Mouse (Mus musculus) thymus, adult 2 months (tissue): ENCODE results near the gene Myl9. TPM values are rescaled to one million over a fixed set of nuclear protein-coding genes. Genes with fewer than 3 reads are reported as not detected.
"Not testable (repeated sequence)": the region's sequence is repeated elsewhere in the genome, so short reads cannot be mapped to it uniquely, and the experiment has no call there.

Experiments used
- DNase-seq: peaks from one replicate; pipeline ENCODE4 v3.0.0; 2021
- H3K27ac ChIP-seq: fragments of 200-500 bp; 2 replicates; pipeline ENCODE4 v1.5.1; 2012; ENCODE audit warnings: low read length, control low read depth; ENCODE audit not compliant: control insufficient read depth, insufficient read depth
- H3K27me3 ChIP-seq: fragments of 200-500 bp; 2 replicates; pipeline ENCODE4 v1.6.1; 2012; ENCODE audit warnings: mild to moderate bottlenecking, low read length, moderate library complexity, mixed read lengths; ENCODE audit not compliant: control insufficient read depth, insufficient read depth
- H3K36me3 ChIP-seq: fragments of 200-500 bp; 2 replicates; pipeline ENCODE4 v1.6.1; 2012; ENCODE audit warnings: mild to moderate bottlenecking, low read length, moderate library complexity; ENCODE audit not compliant: control insufficient read depth, insufficient read depth
- H3K4me1 ChIP-seq: fragments of 200-500 bp; replicated peaks from 2 replicates; pipeline ENCODE4 v1.6.1; 2012; ENCODE audit warnings: low read length; ENCODE audit not compliant: control insufficient read depth, insufficient read depth
- H3K4me3 ChIP-seq: fragments of 200-500 bp; 2 replicates; pipeline ENCODE4 v1.5.1; 2012; ENCODE audit warnings: mild to moderate bottlenecking, low read length, control low read depth, moderate library complexity; ENCODE audit not compliant: control insufficient read depth, insufficient read depth
- CTCF ChIP-seq: fragments of 200-500 bp; IDR thresholded peaks from 2 replicates; pipeline ENCODE4 v1.5.1; 2012; ENCODE audit warnings: mild to moderate bottlenecking, control low read depth, low read length, moderate library complexity, borderline replicate concordance; ENCODE audit not compliant: control insufficient read depth, poor library complexity, insufficient read depth; ENCODE audit errors: extremely low read depth
- POLR2A ChIP-seq: fragments of 200-500 bp; IDR thresholded peaks from 2 replicates; pipeline ENCODE4 v1.6.1; 2012; ENCODE audit warnings: mild to moderate bottlenecking, low read length, control low read depth, moderate library complexity; ENCODE audit not compliant: control insufficient read depth, poor library complexity, insufficient read depth; ENCODE audit errors: extremely low read depth
- WGBS: fragments of 180-500 bp; shearing (Covaris S2); methylation state at CpG from one replicate; pipeline ENCODE4 v1.1.7; 2018; 5-methylcytosine and 5-hydroxymethylcytosine counted together
- polyA plus RNA-seq: library from polyadenylated mRNA; depleted of rRNA; stranded (reverse); fragments of >200 nt; gene quantifications from 2 replicates; pipeline ENCODE4 v1.2.3, GENCODE M21; 2012

Myl9 gene
- polyA plus RNA-seq, 1 experiment: 32.3 TPM

GRCm38 (mm10) chr2:156782481-156783348, 7.5 kb downstream of the Myl9 start:
- Histone ChIP-seq H3K27me3 (no peaks in the 10 kb centered on the region), H3K27ac (no peak overlapping the region), H3K36me3 (no peaks in the 10 kb centered on the region), H3K4me3 (no peak overlapping the region), H3K4me1 (no peaks in the 10 kb centered on the region)
- TF ChIP-seq POLR2A: no peak
- no peak for TF ChIP-seq CTCF
- WGBS: 90% methylated on average over 10 of the region's 10 CpGs
- DNase-seq: no peak

DNA sequence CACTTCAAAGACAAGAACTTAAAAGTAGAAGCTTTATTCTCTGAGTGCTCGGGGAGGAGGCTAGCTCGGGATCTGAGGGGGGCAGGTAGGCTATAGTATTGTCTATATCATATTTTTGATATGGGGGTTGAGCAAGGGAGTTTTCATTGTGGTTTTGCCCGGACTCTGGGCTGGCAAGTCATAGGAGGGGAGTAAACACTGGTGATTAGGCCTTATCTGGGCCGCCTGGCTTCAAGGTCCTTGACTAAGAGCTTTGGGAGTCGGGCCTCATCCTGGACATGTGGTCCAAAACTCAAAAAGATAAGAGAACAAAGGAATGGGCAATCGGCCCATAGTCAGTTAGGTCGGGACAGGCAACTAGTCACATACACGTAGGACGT, 8.1 kb downstream of the Myl9 start:
- 79% methylated on average over 9 of the region's 9 CpGs for WGBS
- DNase-seq: no peak
- H3K4me3 ChIP-seq: no peak overlapping the region
- no peaks in the 10 kb centered on the region for H3K4me1 ChIP-seq
- no peaks in the 10 kb centered on the region for H3K27me3 ChIP-seq
- no peak overlapping the region for H3K27ac ChIP-seq
- no peaks in the 10 kb centered on the region for H3K36me3 ChIP-seq
- TF ChIP-seq CTCF (no peak), POLR2A (no peak)

DNA sequence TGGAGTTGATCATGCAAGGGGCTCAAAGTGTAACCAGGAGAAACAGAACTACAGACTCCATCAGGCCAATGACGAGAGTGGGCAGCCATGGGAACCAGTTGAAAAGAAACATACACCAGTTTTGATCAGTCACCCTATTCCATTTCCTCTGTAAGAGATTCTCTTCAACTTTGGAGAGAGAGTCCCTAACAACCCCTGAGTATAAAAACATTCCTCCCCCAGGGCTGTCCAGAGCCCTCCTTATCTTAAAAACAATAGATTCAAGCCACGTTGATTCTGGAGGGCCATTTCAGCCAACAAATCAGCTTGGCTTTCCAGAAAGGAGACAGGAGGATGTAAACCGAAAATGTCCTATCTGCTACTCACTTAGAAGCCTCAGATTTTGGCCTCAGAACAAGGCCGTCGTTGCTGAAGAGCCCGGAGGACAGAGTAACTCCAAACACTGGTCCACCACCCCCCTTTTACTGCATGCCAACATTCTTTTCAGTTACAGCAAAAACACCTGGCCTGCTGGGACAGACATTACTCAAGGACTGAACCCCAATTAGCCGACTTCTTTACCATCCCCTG, 8.9 kb downstream of the Myl9 start:
- no peak for DNase-seq
- no peaks in the 10 kb centered on the region for H3K36me3 ChIP-seq
- H3K27ac ChIP-seq: no peak overlapping the region
- no peaks in the 10 kb centered on the region for H3K4me1 ChIP-seq
- H3K27me3 ChIP-seq: no peaks in the 10 kb centered on the region
- no peak overlapping the region for H3K4me3 ChIP-seq
- TF ChIP-seq CTCF: no peak
- TF ChIP-seq POLR2A: no peak
- WGBS: 86% methylated on average over 7 of the region's 7 CpGs

- no peak for DNase-seq
- WGBS: 93% methylated on average over 2 of the region's 2 CpGs
- no peak overlapping the region for H3K27ac ChIP-seq
- no peaks in the 10 kb centered on the region for H3K36me3 ChIP-seq
- H3K4me3 ChIP-seq: no peak overlapping the region
- no peak for TF ChIP-seq CTCF
- TF ChIP-seq POLR2A: no peak
- no peaks in the 10 kb centered on the region for H3K4me1 ChIP-seq
- H3K27me3 ChIP-seq: no peaks in the 10 kb centered on the region
Observed at GRCm38 (mm10) chr2:156784891-156785290, 9.7 kb downstream of the Myl9 start.

- H3K27ac ChIP-seq, H3K27me3 ChIP-seq, H3K4me3 ChIP-seq, H3K36me3 ChIP-seq, H3K4me1 ChIP-seq, DNase-seq: not testable (repeated sequence)
Observed at GRCm38 (mm10) chr2:156786369-156786768, 11.1 kb downstream of the Myl9 start.

- H3K27me3 ChIP-seq: no peaks in the 10 kb centered on the region
- no peaks in the 10 kb centered on the region for H3K4me1 ChIP-seq
- no peak overlapping the region for H3K27ac ChIP-seq
- WGBS: 94% methylated on average over 5 of the region's 5 CpGs
- TF ChIP-seq POLR2A (no peak), CTCF (no peak)
- DNase-seq: no peak
- H3K36me3 ChIP-seq: no peaks in the 10 kb centered on the region
- H3K4me3 ChIP-seq: no peak overlapping the region
Observed at GRCm38 (mm10) chr2:156787090-156787775, 12.0 kb downstream of the Myl9 start.
